Mouse (Mus musculus): Measurements from ENCODE around the gene Kirrel3.

DNA sequence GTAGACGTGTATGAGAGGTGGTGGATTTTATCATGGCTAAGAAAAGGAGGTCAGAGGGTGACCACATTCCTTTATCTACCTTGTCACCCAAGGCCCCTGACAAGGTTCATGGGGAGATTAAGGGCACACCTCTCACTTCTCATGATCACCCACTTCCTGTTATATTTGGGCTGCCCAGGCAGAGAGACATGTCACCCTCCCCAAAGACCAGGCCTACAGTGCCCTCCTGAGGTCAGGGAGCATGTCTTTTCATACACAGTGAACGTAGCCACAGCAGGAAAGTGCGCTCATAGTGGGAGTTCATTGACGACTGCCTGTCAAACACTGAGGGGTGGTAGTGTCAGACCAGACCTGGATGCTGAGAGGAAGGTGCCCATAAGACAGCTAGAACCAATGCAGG is 531.1 kb downstream of the Kirrel3 start:
- TF ChIP-seq CTCF (IDR thresholded peaks at IDR 0.05; ENCODE audit: low read depth) = peak; percentile 84
- TF ChIP-seq EP300 (IDR thresholded peaks at IDR 0.05; ENCODE audit: low read depth) = no peak
